Mouse (Mus musculus): ENCODE results near the gene Chaf1b. TPM values are rescaled to one million over a fixed set of nuclear protein-coding genes. Genes with fewer than 3 reads are reported as not detected.

The Chaf1b gene
- not detected for polyA plus RNA-seq (2014; fragmentation: Illumina TruSeq; extraction: RNeasy Lipid Tissue Mini Kit (QIAGEN cat#74804); ENCODE audit: low read depth, low replicate concordance)

DNA sequence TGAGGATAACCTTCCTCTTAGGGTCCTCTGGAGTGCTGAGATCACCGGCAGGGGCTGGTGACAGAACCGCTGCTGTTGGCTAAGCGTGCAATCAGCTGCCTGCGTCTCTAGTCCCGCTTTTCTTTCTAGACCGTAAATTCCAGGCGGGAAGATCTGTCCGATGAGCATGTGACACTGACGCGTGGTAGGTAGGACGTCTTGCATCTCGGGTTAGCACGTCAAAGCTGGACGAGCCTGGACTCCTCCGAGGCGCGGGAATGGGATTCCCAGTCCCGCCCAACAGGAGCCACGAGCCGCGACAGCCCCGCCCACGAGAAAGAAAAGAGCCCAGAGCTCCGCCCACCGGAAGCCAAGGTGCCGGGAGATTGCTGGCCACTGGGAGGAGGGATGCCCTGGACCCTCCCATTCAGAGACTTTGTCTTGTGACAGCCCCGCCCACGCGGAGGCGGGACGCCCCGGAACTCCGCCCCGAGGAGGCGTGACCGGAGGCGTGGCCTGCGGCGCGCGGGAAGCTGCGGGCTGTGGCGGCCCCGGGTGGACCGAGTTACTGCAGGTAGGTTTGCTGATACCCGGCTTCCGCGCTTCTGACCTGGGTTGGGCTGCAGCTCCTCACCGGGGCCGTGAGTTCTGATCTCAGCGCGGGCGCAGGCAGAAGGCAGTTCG, at the start of gene Chaf1b:
Gene Chaf1b, plus strand, starts transcription at position 479 of the 663 bp plus-strand sequence.

Other genes starting within 250 kb of the Chaf1b start
- not detected for gene Cbr3, start 200.7 kb upstream of the Chaf1b start, polyA plus RNA-seq (2014; fragmentation: Illumina TruSeq; extraction: RNeasy Lipid Tissue Mini Kit (QIAGEN cat#74804); ENCODE audit: low read depth, low replicate concordance)
- gene Dop1b, start 172.0 kb upstream of the Chaf1b start, polyA plus RNA-seq (2014; fragmentation: Illumina TruSeq; extraction: RNeasy Lipid Tissue Mini Kit (QIAGEN cat#74804); ENCODE audit: low read depth, low replicate concordance): 7.6 TPM
- 26.9 TPM for gene Morc3, start 51.8 kb upstream of the Chaf1b start, polyA plus RNA-seq (2014; fragmentation: Illumina TruSeq; extraction: RNeasy Lipid Tissue Mini Kit (QIAGEN cat#74804); ENCODE audit: low read depth, low replicate concordance)
- gene Cldn14, start 124.9 kb downstream of the Chaf1b start, polyA plus RNA-seq (2014; fragmentation: Illumina TruSeq; extraction: RNeasy Lipid Tissue Mini Kit (QIAGEN cat#74804); ENCODE audit: low read depth, low replicate concordance): 1.4 TPM
- gene Sim2, start 201.0 kb downstream of the Chaf1b start, polyA plus RNA-seq (2014; fragmentation: Illumina TruSeq; extraction: RNeasy Lipid Tissue Mini Kit (QIAGEN cat#74804); ENCODE audit: low read depth, low replicate concordance): not detected